Mouse (Mus musculus) midbrain, embryonic 14.5 days (tissue): ENCODE measurements around the gene Lcp2. TPM values are rescaled to one million over a fixed set of nuclear protein-coding genes. Genes with fewer than 3 reads are reported as not detected.

ENCODE experiments used
- ATAC-seq: fragments of 200-750 bp; cut with Nextera tagmentation; 2 replicates; pipeline ENCODE4 v1.8.0; 2017; ENCODE audit warnings: moderate number of reproducible peaks, moderate library complexity; ENCODE audit not compliant: low FRiP score, low TSS enrichment
- DNase-seq: peaks from one replicate; pipeline ENCODE4 v3.0.0-alpha.2; 2015
- H3K27ac ChIP-seq: fragments of 300-500 bp; sonication (generic); replicated peaks from 2 replicates; pipeline ENCODE4 v1.5.1; 2014; ENCODE audit warnings: mild to moderate bottlenecking, low read depth, low read length, moderate library complexity
- H3K27me3 ChIP-seq: fragments of 300-500 bp; sonication (generic); 2 replicates; pipeline ENCODE4 v1.6.1; 2014; ENCODE audit warnings: low read length, control low read depth, mixed read lengths; ENCODE audit not compliant: control insufficient read depth, insufficient read depth
- H3K36me3 ChIP-seq: fragments of 300-500 bp; sonication (generic); 2 replicates; pipeline ENCODE4 v1.6.1; 2014; ENCODE audit warnings: low read length, control low read depth; ENCODE audit not compliant: control insufficient read depth, insufficient read depth
- H3K4me1 ChIP-seq: fragments of 300-500 bp; sonication (generic); 2 replicates; pipeline ENCODE4 v1.6.1; 2014; ENCODE audit warnings: mild to moderate bottlenecking, antibody characterized with exemption, low read length, control low read depth; ENCODE audit not compliant: control insufficient read depth, insufficient read depth
- H3K4me2 ChIP-seq: fragments of 300-500 bp; sonication (generic); 2 replicates; pipeline ENCODE4 v1.6.1; 2014; ENCODE audit warnings: mild to moderate bottlenecking, low read length, moderate library complexity
- H3K4me3 ChIP-seq: fragments of 300-500 bp; sonication (generic); replicated peaks from 2 replicates; pipeline ENCODE4 v1.5.1; 2014; ENCODE audit warnings: low read depth, low read length
- H3K9ac ChIP-seq: fragments of 300-500 bp; sonication (generic); replicated peaks from 2 replicates; pipeline ENCODE4 v1.6.1; 2014; ENCODE audit warnings: mild to moderate bottlenecking, low read length, moderate library complexity
- H3K9me3 ChIP-seq: fragments of 300-500 bp; sonication (generic); 2 replicates; pipeline ENCODE4 v1.6.1; 2016; ENCODE audit warnings: low read length, control low read depth, mixed read lengths; ENCODE audit not compliant: control insufficient read depth
- WGBS: fragments of 180-500 bp; shearing (Covaris S2); extraction: QIAGEN DNeasy Blood & Tissue Kit; methylation state at CpG from one replicate; pipeline ENCODE4 v1.1.7; 2014; 5-methylcytosine and 5-hydroxymethylcytosine counted together
- polyA plus RNA-seq: library from polyadenylated mRNA; unstranded; fragments of >200 nt; fragmentation: Nextera tagmentation; extraction: Ambion mirVana; gene quantifications from 2 replicates; pipeline ENCODE4 v1.2.1, GENCODE M21; 2014

Gene Lcp2
- polyA plus RNA-seq, 1 experiment from 2014 or later, result 1.9 TPM

DNA sequence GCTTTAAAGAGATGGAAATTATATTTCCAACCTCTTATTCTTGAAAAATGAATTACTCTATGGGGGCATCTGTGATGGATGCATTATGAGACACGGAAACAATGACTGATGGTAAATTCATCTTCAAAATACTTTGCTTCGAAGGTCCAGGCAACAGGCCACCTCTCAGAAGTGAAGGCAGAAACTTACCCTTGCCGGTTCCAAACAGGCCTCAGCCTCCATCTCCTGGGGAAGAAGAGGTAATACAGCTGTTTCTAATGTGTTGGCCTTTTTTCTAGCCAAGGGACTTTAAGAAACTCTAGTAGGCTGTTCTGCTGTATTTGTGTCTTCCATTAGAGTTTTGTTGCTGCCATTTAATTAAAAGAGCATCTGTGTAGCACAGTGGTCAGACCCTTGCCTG, 40.3 kb downstream of the Lcp2 start:
- no peak overlapping the region for H3K4me3 ChIP-seq
- no peaks in the 10 kb centered on the region for H3K36me3 ChIP-seq
- no peak overlapping the region for H3K4me2 ChIP-seq
- H3K27me3 ChIP-seq, result no peaks in the 10 kb centered on the region
- WGBS, result 82% methylated on average over 3 of the region's 3 CpGs
- H3K27ac ChIP-seq, result no peak overlapping the region
- ATAC-seq (no peak), DNase-seq (no peak)
- H3K9ac ChIP-seq, result no peak overlapping the region
- H3K9me3 ChIP-seq, result no peaks in the 10 kb centered on the region
- no peaks in the 10 kb centered on the region for H3K4me1 ChIP-seq

DNA sequence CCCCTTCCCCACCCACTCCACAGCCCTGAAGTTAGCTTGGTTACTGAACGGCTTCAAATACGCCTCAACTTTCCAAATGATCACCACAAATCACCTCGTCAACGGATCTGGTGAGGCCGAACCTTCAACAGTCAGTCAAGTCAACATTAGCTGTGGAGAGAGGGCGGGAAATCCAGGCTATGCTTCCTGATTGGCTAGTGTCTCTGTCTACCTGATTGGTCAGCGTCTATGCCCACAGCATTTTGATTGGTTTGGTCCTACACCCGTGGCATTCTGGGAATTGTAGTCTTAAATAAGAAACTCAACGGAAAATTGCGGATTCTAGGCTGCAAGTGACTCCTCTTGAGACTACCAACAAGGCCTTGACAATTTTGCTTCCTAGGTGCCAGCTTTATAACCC, 51.7 kb downstream of the Lcp2 start, which contains the start of gene 4930469K13Rik:
4930469K13Rik (minus strand) TSS at position 133 of the 400 bp plus-strand sequence.
- H3K36me3 ChIP-seq, result no peaks in the 10 kb centered on the region
- H3K9me3 ChIP-seq, result no peaks in the 10 kb centered on the region
- no peak within 1 kb of the TSS for H3K9ac ChIP-seq
- H3K4me2 ChIP-seq, result no peak within 1 kb of the TSS
- no peak within 1 kb of the TSS for H3K27ac ChIP-seq
- no peaks in the 10 kb centered on the region for H3K27me3 ChIP-seq
- no peaks in the 10 kb centered on the region for H3K4me1 ChIP-seq
- DNase-seq (peak; percentile 26), ATAC-seq (no peak)
- WGBS, result 83% methylated on average over 10 of the region's 10 CpGs
- no peak within 1 kb of the TSS for H3K4me3 ChIP-seq

DNA sequence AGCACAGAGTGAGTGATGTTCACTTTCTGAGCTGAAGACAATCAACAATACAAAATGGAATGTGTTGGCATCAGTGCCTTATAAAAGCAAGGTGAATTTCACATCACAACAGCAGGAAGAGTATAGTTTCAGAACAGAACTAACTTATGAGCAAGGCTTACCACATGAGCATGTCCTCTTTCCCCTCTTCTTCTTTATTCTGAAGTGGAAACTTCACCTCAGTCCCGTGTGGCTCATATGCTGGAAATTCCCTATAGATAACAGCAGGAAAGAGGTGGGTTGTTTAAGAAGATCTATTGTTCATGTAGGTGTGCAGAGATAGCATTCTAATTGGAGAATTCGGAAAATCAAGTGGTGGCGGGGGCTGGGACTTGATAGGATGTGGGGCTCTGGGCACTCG, 55.1 kb downstream of the Lcp2 start:
- Histone ChIP-seq H3K9ac (no peak overlapping the region), H3K27ac (no peak overlapping the region), H3K27me3 (no peaks in the 10 kb centered on the region), H3K4me2 (no peak overlapping the region), H3K4me1 (peaks cover 3% of the 10 kb centered on the region; the same call in 1 of the 2 replicates), H3K9me3 (no peaks in the 10 kb centered on the region), H3K4me3 (no peak overlapping the region), H3K36me3 (no peaks in the 10 kb centered on the region)
- 94% methylated on average over 4 of the region's 4 CpGs for WGBS
- ATAC-seq (no peak), DNase-seq (no peak)

DNA sequence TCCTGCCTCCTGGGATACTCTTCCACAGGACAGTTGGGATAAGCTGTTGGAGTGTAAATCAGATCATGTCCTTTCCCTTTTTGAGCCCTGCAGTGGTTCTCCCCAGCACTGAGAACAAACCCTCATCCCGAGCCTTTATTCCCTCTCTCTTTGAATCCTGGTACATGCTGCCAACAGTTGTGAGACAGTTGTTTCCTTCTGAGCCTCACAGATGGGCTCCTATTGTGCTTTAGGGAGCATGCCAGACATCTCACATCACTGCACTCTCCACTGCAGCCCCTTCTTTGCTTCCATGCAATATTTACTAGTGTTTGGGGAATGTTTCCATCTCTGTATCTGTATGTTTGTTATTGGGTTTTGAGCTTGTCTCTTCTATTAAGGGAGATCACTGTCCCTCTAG, 58.2 kb downstream of the Lcp2 start:
- no peak for ATAC-seq

GRCm38 (mm10) chr11:34109260-34109659, 62.5 kb downstream of the Lcp2 start:
- WGBS, result 92% methylated on average over 1 of the region's 1 CpGs
- ATAC-seq, result no peak

More for the DNA sequence above, 58.2 kb downstream of the Lcp2 start:
- DNase-seq, result no peak
- Histone ChIP-seq H3K27me3 (no peaks in the 10 kb centered on the region), H3K4me1 (peaks cover 3% of the 10 kb centered on the region; the same call in 1 of the 2 replicates), H3K27ac (0 out of 2 replicates have a peak overlapping the region, but pooled peaks have one; percentile 8), H3K36me3 (no peaks in the 10 kb centered on the region), H3K4me2 (no peak overlapping the region), H3K4me3 (no peak overlapping the region), H3K9me3 (no peaks in the 10 kb centered on the region), H3K9ac (no peak overlapping the region)
- WGBS, result 29% methylated on average over 1 of the region's 1 CpGs

DNA sequence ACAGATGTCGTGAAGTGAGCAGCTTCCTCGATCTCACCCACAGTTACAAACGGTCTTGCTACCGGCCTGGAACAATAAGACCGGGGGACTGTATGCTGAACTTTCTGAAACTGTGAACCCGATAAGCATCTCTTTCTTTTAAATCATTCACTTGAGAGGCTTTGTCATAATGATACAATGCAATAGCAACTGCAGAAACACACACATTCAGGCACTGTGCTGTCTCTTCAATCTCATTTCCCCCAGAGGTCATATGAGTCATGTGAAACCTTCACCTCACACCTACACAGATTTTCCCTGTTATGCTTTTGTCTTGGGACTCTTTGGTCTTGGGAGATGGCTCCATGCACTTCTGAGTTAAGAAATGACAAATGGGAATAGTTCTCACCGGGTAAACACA, 65.2 kb downstream of the Lcp2 start:
- Histone ChIP-seq H3K4me1 (peaks cover 10% of the 10 kb centered on the region), H3K36me3 (no peaks in the 10 kb centered on the region), H3K4me2 (no peak overlapping the region), H3K9me3 (no peaks in the 10 kb centered on the region), H3K27me3 (no peaks in the 10 kb centered on the region), H3K9ac (no peak overlapping the region), H3K27ac (no peak overlapping the region; the same call in 1 of the 2 replicates), H3K4me3 (no peak overlapping the region)
- DNase-seq (no peak), ATAC-seq (no peak)
- 72% methylated on average over 7 of the region's 7 CpGs for WGBS

More at GRCm38 (mm10) chr11:34109260-34109659, 62.5 kb downstream of the Lcp2 start:
- Histone ChIP-seq H3K9ac (no peak overlapping the region), H3K36me3 (no peaks in the 10 kb centered on the region), H3K27ac (no peak overlapping the region), H3K4me1 (peaks cover 12% of the 10 kb centered on the region), H3K9me3 (no peaks in the 10 kb centered on the region), H3K4me3 (no peak overlapping the region), H3K27me3 (no peaks in the 10 kb centered on the region), H3K4me2 (no peak overlapping the region)
- no peak for DNase-seq

DNA sequence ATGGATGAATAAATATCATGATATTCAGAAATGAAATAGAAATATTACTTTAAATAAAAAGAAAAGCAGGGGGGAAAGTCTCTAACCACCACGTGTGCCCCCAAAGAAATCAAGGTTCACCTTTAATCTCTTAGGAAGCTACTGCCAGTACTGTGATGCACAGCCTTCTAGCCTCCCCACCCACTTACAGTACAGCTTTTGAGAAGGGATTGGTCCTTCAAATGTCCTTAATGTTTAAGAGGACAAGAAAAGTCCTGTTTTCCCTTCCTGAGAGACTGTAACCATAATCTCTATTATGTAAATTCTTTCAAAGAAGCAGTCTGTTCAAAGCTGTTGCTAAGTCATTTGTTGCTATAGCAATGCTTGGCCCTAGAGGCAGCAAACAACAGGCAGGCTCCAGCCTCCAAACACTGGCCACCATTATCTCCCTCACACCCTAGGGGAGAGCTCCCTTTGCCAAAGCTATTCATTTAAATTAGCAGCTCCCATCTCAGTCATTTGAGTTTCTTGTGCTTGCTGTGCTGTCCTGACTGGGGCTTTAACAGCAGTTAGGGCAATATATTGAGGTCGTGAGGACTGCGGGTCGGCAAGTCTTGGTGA, 66.2 kb downstream of the Lcp2 start:
- Histone ChIP-seq H3K9me3 (no peaks in the 10 kb centered on the region), H3K36me3 (no peaks in the 10 kb centered on the region), H3K27me3 (no peaks in the 10 kb centered on the region), H3K27ac (peak overlapping the region; percentile 34), H3K4me2 (no peak overlapping the region), H3K9ac (no peak overlapping the region), H3K4me1 (peaks cover 10% of the 10 kb centered on the region), H3K4me3 (no peak overlapping the region)
- ATAC-seq (peak; percentile 83), DNase-seq (peak; percentile 80)
- WGBS, result 29% methylated on average over 4 of the region's 4 CpGs

DNA sequence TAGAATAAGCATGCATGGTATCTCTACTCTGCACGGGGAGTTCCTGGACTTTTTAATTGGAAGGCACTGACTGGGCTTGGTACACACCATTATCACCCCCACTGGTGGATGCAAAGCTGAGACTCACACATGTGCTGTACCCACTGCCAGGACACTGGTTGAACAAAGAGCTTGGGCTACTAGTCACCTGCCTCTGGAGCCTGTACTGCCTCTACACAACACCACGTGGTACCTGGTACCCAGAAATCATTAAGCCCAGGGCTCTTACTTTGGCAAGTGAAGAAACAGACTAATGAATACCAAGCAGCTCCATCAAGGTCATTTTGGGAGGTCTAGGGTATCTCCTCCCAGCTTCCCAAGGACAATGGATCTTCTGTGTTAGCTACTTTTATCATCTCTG, 67.0 kb downstream of the Lcp2 start:
- 67% methylated on average over 2 of the region's 2 CpGs for WGBS
- Histone ChIP-seq H3K9ac (no peak overlapping the region), H3K27me3 (no peaks in the 10 kb centered on the region), H3K9me3 (no peaks in the 10 kb centered on the region), H3K4me3 (no peak overlapping the region), H3K4me1 (peaks cover 10% of the 10 kb centered on the region), H3K4me2 (no peak overlapping the region), H3K36me3 (no peaks in the 10 kb centered on the region), H3K27ac (peak overlapping the region; percentile 34; the same call in 1 of the 2 replicates)
- no peak for ATAC-seq
- DNase-seq, result no peak

- no peak overlapping the region for H3K27ac ChIP-seq
- H3K4me1 ChIP-seq, result peaks cover 10% of the 10 kb centered on the region
- DNase-seq (no peak), ATAC-seq (no peak)
- H3K36me3 ChIP-seq, result no peaks in the 10 kb centered on the region
- 82% methylated on average over 2 of the region's 2 CpGs for WGBS
- H3K27me3 ChIP-seq, result no peaks in the 10 kb centered on the region
- no peaks in the 10 kb centered on the region for H3K9me3 ChIP-seq
- H3K9ac ChIP-seq, result no peak overlapping the region
- no peak overlapping the region for H3K4me3 ChIP-seq
- H3K4me2 ChIP-seq, result no peak overlapping the region
Observed at GRCm38 (mm10) chr11:34116572-34117135, 69.9 kb downstream of the Lcp2 start.
